Mouse (Mus musculus) adipocyte (in vitro differentiated cells): Measurements from ENCODE around the gene Gtf2f2.
"Not testable (repeated sequence)": the region's sequence is repeated elsewhere in the genome, so short reads cannot be mapped to it uniquely, and the experiment has no call there.

Experiments used
- DNase-seq: peaks from one replicate; pipeline ENCODE4 v3.0.0-alpha.2; 2016; ENCODE audit warnings: low spot score

Gtf2f2 gene

DNA sequence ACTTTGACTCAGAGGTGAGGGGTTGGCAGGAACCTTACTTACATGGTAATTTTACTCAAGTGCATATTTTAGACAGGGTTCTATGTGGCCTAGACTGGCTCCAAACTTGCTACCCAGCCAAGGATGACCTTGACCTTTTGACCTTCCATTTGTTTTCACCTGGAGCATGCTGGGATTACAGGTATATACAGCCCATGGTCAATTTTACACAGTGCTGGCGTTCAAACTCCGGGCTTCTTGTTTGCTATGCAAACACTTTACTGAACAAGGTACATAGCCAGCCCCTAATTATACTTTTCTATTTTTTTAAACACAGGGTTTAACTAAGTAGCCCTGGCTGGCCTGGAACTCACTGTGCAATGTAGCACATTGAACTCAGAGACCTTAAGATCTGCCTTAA is 98.0 kb downstream of the Gtf2f2 start:
- DNase-seq, result no peak

DNA sequence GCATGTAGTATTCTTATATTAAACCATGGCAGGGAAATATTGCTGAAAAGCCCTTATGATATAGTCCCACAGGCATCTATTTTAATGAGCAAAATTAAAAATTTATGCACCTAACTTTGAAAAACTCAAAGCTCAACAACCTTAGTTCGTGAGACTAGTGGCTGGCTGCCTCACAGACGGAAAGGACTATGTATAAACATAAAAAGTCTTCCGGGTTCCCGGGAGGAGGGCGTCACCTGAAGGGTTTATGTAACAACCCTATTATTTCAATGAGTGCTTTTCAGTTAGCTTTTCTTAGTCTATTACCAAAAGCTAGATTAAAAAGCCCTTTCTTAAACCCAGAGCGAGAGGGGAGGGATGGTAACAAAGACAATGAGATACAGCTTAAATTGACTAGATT is 98.7 kb downstream of the Gtf2f2 start:
- no peak for DNase-seq

DNA sequence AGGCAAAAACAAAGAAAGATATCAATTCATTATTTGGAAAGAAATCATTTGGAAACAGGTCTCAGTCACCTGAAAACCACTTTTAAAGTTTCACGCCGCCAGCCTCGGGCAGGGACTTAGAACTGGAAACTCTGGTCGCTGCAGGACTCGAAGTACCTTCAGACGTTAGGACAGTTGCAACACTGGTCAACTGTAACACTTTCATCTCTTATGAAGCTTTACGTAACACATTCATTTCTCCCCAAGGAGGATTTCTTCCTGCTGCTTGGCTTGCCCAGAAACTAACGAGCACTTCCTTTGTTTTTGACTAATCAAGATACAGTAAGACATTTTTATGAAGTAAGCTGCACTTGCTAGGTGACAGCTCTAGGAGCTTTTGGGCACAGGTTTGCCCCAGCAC is 103.7 kb downstream of the Gtf2f2 start:
- DNase-seq, result no peak

DNA sequence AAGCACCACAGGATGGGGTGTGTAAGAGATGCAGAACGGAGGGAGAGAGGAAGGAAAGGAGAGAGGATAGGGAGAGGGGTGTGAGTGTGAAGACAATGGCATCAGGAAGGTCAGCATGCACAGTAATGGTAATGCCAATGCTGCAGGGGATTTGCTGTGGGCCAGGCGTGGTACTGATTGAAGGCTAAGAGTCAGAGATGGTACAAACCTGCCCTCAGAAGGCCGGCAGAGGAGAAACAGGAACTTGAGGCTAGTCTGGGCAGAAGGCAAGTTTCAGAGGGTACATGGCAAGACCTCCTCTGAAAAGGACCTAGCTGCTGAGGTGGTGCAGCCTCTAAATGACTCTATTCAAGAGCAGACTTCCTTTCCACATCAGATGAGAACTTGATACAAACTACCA is 105.7 kb downstream of the Gtf2f2 start:
- DNase-seq, result no peak

DNA sequence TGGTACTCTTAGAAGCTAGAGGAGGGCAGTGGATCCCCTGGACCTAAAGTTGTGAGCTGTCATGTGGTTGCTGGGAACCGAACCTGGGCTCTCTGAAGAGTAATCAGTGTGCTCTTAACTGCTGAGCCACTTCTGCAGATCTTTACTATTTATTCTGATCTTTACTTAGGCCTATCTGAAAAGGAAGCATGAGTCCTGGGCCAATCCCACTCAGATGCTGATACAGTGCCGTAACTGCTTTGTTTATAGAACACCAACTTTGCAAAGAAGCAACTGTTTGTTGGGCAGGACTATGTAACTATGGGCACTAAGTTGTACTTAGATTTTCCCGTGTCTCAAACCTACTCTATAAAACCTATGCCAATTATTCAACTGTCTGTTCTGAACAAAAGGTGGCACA is 107.5 kb downstream of the Gtf2f2 start:
- no peak for DNase-seq

DNA sequence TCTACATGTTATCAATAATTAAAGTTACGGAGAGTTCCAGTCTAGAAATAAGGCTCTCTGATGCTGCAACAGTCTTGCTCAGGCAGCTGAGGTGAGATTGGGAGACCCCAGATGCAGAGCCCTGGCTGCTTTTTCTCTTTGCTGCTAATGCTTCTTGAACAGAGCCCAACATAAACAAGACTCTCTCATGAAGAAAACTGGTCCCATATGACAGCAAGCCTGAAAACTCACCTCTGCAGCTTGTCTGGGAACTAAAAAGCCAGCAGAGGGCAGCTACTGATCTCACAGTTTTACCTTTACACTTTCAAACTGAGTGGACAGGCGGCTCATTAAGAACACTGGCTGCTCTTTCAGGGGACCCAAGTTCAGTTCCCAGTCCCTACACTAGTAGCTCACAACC is 108.7 kb downstream of the Gtf2f2 start:
- DNase-seq, result no peak

DNA sequence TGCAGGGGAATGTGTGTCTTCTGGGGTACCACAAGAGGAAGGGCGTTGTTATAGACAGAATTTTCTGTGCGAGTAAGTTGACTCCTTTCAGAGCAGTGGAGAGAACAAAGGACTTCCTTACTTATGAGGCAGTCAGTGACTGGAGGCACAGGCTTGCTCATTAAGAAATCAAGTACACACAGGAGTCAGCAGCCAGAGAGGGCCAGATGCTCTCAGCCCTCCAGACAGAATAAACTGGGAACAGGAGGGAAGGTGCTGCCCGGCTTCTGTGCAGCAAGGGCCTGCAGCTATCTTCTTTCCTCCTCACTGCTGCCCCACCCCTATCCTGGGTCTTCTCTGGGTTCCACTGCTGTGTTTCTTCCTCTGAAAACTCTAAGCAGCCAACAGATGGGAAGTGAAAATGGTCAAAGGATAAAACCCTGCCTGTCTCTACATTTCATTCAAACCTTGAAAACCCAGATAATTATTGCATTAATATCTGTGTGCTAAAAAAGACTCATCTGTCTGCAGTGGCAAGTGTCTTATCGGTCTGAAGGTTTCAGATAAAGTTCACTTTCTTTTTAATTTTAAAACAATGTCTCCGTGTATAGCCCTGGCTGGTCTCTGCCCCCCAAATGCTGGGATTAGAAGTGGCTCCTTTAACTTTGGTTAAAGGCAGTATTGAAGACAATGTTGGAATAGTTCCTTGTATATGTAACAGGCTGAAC is 109.7 kb downstream of the Gtf2f2 start:
- DNase-seq, result no peak

DNA sequence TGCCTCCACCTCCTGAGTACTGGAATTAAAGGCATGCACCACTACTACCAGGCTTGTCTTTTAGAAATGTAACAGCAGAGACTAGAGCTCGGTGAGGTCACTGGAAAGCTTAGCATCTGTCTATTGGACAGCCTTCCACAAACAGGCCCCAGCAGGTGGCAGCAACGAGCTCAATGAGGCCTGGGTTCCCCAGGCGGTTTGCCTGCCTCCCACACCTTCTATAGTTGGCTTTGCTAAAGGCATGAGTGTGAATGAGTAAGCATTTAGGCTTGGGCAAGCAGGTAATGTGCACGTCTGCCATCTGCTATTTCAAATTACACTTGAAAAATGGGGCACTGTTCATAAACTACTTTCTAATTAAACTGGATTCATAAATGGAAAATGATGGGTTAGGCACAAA is 111.1 kb downstream of the Gtf2f2 start:
- peak; percentile 86 for DNase-seq

DNA sequence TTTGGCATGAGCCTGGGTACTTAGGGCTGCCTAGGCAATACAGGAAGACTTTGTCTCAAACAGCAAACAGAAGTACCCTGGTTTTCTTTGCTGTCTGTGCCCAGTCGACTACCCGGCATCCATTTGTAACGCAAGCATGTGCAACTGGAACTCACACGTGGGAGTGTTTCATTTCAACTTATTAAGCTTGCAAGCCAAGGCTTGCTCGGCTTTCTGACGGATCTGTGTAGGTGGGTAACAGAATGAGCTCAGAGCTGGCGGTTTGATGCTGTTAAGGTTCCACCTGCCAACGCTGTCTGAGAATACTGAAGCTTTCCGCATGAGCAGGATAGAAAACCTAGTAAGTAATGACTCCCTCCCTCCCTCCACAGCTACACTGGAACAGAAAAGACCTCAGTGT is 118.5 kb downstream of the Gtf2f2 start:
- DNase-seq, result no peak

DNA sequence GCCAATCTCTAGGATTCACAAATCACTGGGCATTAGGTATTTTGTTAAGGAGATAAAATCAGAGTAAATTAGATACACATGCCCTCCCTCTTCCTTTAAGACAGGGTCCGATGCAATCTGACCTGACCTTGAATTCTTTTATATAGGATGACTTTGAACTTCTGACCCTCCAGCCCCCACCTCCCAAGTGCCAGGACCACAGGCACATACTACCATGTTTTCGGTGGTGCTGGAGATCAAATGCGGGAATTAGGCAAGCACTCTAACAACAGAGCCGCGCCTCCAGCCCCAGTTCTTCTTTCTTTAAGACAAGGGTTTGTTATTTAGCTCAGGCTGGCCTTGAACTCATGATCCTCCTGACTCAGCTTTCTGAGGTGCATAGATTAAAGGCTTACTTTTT is 126.8 kb downstream of the Gtf2f2 start:
- DNase-seq, result no peak

DNA sequence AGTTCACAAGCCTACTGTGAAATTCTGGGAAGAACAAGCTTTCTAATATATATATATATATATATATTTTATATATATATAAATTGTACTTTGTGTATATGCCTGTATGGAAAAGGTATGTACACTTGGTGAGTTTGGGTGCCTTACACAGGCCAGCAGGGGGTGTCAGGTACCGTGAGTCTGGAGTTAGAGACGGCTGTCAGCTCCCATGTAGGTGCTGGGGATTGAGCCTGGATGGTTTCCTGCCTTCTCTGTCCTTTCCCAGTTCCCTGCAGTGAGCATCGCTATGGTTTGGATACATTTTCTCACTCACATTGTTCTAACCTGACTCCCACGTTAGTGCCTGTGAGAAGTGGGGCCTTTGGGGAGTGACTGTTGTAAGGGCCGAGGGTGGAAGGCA is 127.3 kb downstream of the Gtf2f2 start:
- DNase-seq, result no peak

DNA sequence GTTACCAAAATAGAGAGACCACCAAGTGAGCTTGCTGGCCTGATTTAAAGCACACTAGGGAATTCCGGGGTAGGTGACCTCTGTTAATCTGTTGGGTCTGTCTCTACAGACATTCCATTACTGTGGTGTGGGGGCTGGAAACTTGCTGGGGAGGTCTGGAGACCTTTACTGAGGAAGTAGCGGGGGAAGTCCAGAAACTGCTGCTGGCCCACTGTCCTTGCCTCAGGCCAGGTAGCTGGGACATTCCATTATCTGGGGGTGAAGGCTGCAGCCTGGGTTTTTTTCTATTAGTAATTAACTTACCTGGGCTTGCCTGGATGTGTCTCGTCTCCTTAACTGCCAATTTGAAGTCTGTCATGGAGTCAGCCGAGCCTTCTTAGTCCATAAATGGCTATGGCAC is 128.8 kb downstream of the Gtf2f2 start:
- DNase-seq, result no peak

DNA sequence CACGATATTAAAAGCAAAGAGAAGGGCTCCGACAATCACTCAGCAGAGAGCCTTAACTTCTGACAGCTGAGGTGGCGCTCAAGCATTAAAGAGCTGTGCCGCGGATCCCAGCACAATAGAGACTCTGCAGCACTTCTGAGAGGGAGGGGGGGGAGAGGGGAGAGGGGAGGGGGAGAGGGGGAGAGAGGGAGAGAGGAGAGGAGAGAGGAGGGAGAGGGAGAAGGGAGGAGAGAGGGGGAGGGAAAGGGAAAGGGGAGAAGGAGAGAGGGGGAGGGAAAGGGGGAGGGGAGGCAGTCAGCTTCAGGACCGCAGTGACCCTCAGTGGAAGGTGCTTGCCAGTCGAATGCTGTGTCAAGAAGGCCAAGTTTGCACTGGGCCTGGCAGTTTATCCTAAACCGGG is 131.7 kb downstream of the Gtf2f2 start:
- no peak for DNase-seq

DNA sequence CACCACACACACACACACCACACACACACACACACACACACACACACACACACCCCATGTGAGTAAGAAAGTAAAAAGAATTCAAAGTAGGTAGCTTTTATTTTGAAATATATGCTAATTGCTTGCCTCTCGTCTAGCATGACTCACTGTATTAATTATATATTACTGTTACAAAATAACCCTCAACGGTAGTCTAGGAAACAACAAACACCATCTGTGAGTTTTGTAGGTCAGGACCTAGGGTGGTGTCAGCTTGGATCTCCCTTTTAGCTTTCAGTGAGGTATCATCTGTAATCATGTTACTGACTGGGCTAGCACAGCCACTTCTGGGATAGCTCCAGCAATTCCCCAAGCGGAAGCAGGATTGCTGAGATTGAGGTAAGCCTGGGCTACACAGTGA is 133.4 kb downstream of the Gtf2f2 start:
- DNase-seq, result no peak

DNA sequence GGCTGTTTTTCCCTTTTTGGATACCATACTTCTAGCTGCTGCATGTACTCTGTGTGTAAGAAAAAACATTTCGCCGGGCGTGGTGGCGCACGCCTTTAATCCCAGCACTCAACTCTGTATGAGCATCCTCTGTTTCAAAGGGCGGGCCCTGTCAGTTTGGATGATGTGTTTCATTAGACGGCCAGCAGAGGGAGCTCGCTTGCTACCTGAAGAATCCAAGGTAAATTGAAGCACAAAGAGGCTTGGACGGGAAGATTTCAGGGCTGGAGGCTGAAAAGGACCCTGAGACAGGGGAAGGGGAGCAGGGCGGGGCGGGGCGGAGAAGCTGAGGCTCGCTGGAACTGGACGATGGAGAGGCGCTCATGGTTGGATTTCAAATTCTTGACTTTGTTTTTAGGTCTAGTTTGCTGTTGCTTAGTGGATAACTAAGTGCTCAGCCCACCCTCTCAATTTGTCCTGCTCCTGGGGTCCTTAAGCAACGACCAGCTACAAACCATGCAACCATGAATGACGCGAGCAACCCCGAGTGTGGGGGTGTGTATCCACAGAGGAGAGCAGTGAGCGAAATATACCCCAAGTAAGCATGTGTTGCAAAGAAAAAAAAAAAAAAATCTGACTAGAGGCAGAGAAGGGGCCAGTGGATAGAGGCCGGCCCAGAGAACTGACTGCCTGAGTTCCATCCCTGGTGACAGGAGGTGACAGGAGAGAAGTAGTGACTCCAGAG is 134.2 kb downstream of the Gtf2f2 start:
- peak; percentile 82 for DNase-seq

DNA sequence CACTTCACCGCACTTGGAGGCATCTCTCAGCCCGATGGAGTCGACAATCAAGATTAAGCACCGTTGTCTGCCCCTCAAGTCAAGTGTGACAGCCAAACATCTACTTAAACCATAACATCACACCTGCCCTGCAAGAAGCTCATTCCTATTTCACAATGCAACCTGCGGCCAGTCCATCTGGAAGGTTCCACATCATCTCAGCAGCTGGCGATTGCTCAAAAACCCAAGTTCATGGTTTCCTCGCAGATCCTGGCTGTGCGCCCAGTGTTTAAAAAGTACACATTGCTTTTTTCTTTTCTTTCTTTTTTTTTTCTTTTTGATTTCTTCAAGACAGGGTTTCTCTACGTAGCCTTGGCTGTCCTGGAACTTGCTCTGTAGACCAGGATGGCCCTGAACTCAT is 137.1 kb downstream of the Gtf2f2 start:
- peak; percentile 88 for DNase-seq

DNA sequence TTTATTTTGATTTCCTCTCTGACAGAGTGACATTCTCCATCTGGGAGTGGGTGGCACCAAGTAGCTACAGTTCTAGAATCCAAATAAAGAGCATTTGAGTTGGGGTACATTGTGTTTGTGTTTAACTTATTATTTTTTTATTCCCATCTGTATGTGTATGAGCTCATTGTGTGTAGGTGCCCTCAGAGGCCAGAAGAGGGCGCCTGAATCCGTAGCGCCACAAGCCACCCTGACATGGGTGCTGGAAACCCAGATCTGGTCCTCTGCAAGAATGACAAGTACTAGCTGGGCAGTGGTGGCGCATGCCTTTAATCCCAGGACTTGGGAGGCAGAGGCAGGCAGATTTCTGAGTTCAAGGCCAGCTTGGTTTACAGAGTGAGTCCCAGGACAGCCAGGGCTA is 138.9 kb downstream of the Gtf2f2 start:
- no peak for DNase-seq

DNA sequence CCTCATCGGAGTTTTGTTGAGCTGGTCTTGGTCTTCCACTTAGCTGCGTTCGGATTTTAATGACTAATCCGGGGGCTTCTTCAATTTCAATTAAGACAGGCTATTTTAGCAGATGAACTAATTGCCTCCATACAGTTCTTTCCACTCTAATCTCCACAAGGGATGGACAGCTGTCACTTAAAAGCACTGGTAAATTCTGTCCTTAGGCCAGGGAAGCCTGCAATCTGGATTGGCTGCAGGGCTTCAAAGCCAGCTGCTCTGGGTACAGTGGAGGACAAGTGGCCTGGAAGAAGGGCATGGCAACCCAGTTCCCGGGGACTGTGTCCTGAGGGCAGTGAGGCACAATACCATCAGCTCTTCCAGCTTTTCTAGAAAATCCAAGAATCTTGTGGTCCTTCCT is 139.6 kb downstream of the Gtf2f2 start:
- DNase-seq, result no peak

DNA sequence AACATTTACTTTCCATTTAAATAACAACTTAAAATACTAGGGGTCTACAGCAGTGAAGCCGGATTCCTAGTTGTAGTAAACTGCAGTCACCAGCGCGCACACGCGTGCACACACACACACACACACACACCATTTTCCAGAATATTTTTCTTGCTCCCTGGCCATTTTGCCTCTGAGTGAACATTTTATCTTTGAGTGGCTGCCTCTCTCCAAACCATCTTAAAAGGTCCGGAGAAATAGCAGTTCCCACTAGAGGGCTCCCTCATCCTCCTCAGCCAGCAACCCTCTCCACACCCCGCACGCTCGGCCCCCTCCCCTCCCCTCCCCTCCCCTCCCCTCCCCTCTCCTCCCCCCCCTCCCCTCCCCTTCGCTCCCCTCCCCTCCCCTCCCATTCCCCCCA is 140.0 kb downstream of the Gtf2f2 start:
- DNase-seq, result peak; percentile 42

DNA sequence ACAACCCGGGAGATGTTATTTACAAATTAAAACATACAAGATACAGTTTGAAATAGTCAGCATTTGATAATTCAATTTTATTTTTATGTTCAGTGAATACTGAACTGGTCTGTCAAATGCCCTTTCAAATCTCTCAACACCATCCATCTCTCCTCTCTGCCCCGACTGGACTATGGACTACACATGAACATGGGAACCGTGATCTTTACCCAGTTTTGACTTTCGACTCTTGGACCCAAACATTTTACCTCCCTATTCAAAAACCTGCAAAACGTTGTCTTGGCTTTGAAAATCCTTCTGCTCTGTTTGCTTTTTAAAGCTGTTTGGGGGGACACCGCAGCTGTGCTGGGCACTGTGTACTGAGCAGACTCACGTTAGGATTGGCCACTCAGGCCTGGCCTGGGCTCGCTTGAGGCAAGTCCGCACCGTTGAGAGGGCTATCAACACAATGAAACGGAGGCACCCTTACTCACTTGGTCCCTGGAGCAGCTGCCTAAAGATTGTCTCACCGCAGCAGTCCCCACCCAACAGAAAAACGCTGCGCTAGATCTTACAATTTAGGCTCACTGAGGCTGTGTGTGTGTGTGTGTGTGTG is 140.8 kb downstream of the Gtf2f2 start:
- no peak for DNase-seq

DNA sequence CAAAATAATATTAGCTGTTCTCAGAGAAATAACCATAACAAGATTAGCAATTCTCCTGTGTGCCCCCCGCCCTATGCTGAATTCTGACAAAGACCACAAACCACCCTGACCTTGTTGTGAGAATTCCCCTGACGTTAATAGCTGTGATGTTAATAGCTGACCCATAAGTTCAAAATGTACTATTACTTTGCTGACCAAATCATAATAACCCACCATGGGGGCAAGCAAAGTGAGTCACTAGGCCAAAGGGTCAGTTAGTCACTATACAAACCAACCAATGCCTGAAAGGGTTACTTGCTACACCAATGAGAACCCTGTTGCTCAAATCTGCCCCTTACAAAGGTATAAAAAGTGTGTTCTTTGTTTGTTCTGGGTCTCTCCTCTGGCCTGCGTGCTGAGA is 142.6 kb downstream of the Gtf2f2 start:
- DNase-seq, result not testable (repeated sequence)

DNA sequence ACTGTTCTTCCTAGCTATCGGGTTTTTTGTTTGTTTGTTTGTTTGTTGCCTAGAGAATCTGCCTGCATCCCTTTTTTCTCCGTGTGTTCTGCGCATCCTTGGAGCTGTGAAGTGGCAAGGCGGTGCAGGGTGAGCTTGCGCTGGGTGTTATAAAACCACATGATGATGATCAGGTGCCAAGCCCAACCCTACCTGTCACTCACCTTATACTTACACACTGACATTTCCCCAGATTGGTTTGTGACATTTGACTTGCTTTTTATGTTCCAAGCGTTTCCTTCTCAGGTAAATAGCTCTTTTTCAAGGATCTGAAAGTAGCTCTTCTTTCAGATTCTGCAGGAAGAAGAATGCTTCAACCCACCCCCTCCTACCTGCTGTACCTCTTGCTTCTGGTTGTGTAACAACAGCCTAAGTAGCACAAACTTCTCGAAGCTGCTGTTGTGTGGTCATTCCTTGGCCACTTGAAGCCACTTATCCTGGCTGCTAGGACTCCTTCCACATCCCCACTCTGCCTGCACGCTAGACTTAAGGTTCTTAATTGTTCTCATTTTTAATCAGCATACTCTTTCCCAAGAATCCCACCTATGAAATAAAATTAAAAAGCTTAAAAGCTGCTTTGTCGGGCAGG is 143.8 kb downstream of the Gtf2f2 start:
- no peak for DNase-seq
